Mouse (Mus musculus) G1E (cell line): ENCODE measurements around the gene Tmeff1. TPM values are rescaled to one million over a fixed set of nuclear protein-coding genes. Genes with fewer than 3 reads are reported as not detected.
"Not testable (repeated sequence)": the region's sequence is repeated elsewhere in the genome, so short reads cannot be mapped to it uniquely, and the experiment has no call there.

Experiments used
- ATAC-seq: 2 replicates; pipeline ENCODE4 v1.8.0; 2016; ENCODE audit warnings: mild to moderate bottlenecking; ENCODE audit not compliant: insufficient number of reproducible peaks, poor library complexity, low FRiP score, severe bottlenecking; ENCODE audit errors: extremely low read depth
- DNase-seq: peaks from one replicate; pipeline ENCODE4 v3.0.0; 2012; ENCODE audit warnings: low spot score
- H3K27me3 ChIP-seq: 2 replicates; pipeline ENCODE4 v1.6.1; 2012; ENCODE audit warnings: mild to moderate bottlenecking, low read length, inconsistent platforms; ENCODE audit not compliant: insufficient read depth
- H3K36me3 ChIP-seq: replicated peaks from 2 replicates; pipeline ENCODE3; 2012; ENCODE audit warnings: mild to moderate bottlenecking, inconsistent platforms
- H3K4me1 ChIP-seq: 2 replicates; pipeline ENCODE4 v1.6.1; 2012; ENCODE audit warnings: low read depth, low read length, inconsistent platforms, mixed read lengths; ENCODE audit not compliant: insufficient read depth
- H3K4me3 ChIP-seq: 2 replicates; pipeline ENCODE4 v1.5.1; 2012; ENCODE audit warnings: low read depth, mild to moderate bottlenecking, inconsistent platforms, low read length, moderate library complexity, mixed read lengths
- H3K9me3 ChIP-seq: replicated peaks from 2 replicates; pipeline ENCODE4 v1.6.1; 2012; ENCODE audit warnings: inconsistent platforms
- CTCF ChIP-seq: IDR thresholded peaks from 2 replicates; pipeline ENCODE4 v1.5.1; 2012; ENCODE audit warnings: low read depth, low read length, inconsistent platforms, mixed read lengths
- GATA1 ChIP-seq: IDR thresholded peaks from 2 replicates; pipeline ENCODE4 v1.6.1; 2012; ENCODE audit warnings: borderline replicate concordance, low read length, inconsistent platforms, mixed read lengths
- GATA2 ChIP-seq: IDR thresholded peaks from 2 replicates; pipeline ENCODE4 v1.6.1; 2012; ENCODE audit warnings: low read depth, low read length, inconsistent platforms, borderline replicate concordance
- POLR2AphosphoS5 ChIP-seq: IDR thresholded peaks from 2 replicates; pipeline ENCODE4 v1.6.1; 2012; ENCODE audit warnings: low read depth, low read length, inconsistent platforms; ENCODE audit not compliant: insufficient replicate concordance
- TAL1 ChIP-seq: conservative IDR thresholded peaks from 2 replicates; pipeline ENCODE4 v1.6.1; 2012; ENCODE audit warnings: low read depth, low read length, inconsistent platforms, mixed read lengths
- polyA plus RNA-seq: library from polyadenylated mRNA; stranded (reverse); fragments of >175 nt; gene quantifications from 2 replicates; pipeline ENCODE4 v1.2.3, GENCODE M21; 2012
- total RNA-seq, 2 experiments: library from RNA; stranded (forward) in 1 of 2; stranded (reverse) in 1 of 2; fragments of 200-1000 nt in 1 of 2; fragments of >200 nt in 1 of 2; fragmentation: Nextera tagmentation in 1 of 2; gene quantifications; 2 replicates each; pipeline ENCODE4 v1.2.3; 2014 to 2017

The Tmeff1 gene
- total and polyA plus RNA-seq, 3 experiments = not detected

GRCm38 (mm10) chr4:48680214-48680613 is 95.2 kb downstream of the Tmeff1 start:
- TF ChIP-seq POLR2AphosphoS5 (no peak), TAL1 (no peak), GATA2 (no peak), CTCF (no peak), GATA1 (no peak)
- Histone ChIP-seq H3K27me3 (no peaks in the 10 kb centered on the region), H3K36me3 (no peaks in the 10 kb centered on the region), H3K4me1 (no peaks in the 10 kb centered on the region), H3K9me3 (peaks cover 35% of the 10 kb centered on the region), H3K4me3 (no peak overlapping the region)
- ATAC-seq (no peak), DNase-seq (no peak)

- TF ChIP-seq GATA2 (no peak), CTCF (0 out of 2 replicates have a peak, but pooled peaks have one; percentile 8)
- ATAC-seq (no peak), DNase-seq (peak; percentile 4)
- Histone ChIP-seq H3K27me3 (no peaks in the 10 kb centered on the region), H3K9me3 (peaks cover 34% of the 10 kb centered on the region), H3K36me3 (no peaks in the 10 kb centered on the region), H3K4me3 (no peak overlapping the region), H3K4me1 (no peaks in the 10 kb centered on the region)
Measured at GRCm38 (mm10) chr4:48680648-48681343, 95.8 kb downstream of the Tmeff1 start.

- DNase-seq (no peak), ATAC-seq (no peak)
- TF ChIP-seq CTCF (no peak), GATA1 (no peak), POLR2AphosphoS5 (no peak), GATA2 (no peak), TAL1 (no peak)
- H3K4me3 ChIP-seq = no peak overlapping the region
- no peaks in the 10 kb centered on the region for H3K27me3 ChIP-seq
- H3K36me3 ChIP-seq = no peaks in the 10 kb centered on the region
- H3K4me1 ChIP-seq = no peaks in the 10 kb centered on the region
- peaks cover 27% of the 10 kb centered on the region for H3K9me3 ChIP-seq
Measured at GRCm38 (mm10) chr4:48683126-48683525, 98.2 kb downstream of the Tmeff1 start.

GRCm38 (mm10) chr4:48683633-48684209 is 98.7 kb downstream of the Tmeff1 start:
- H3K36me3 ChIP-seq, H3K4me3 ChIP-seq, H3K27me3 ChIP-seq, ATAC-seq, DNase-seq, H3K4me1 ChIP-seq: not testable (repeated sequence)
- H3K9me3 ChIP-seq = peaks cover 30% of the 10 kb centered on the region

GRCm38 (mm10) chr4:48684593-48685187 is 99.7 kb downstream of the Tmeff1 start:
- no peak for DNase-seq
- H3K4me1 ChIP-seq = no peaks in the 10 kb centered on the region
- TF ChIP-seq TAL1 (no peak), GATA1 (no peak), CTCF (no peak), POLR2AphosphoS5 (no peak), GATA2 (no peak)
- no peaks in the 10 kb centered on the region for H3K36me3 ChIP-seq
- no peak for ATAC-seq
- H3K9me3 ChIP-seq = peaks cover 30% of the 10 kb centered on the region
- H3K4me3 ChIP-seq = no peak overlapping the region
- no peaks in the 10 kb centered on the region for H3K27me3 ChIP-seq

- Histone ChIP-seq H3K4me3 (no peak overlapping the region), H3K9me3 (peaks cover 39% of the 10 kb centered on the region), H3K36me3 (no peaks in the 10 kb centered on the region), H3K4me1 (no peaks in the 10 kb centered on the region), H3K27me3 (no peaks in the 10 kb centered on the region)
- ATAC-seq = no peak
- no peak for DNase-seq
- no peak for TF ChIP-seq CTCF
- TF ChIP-seq TAL1 = no peak
- TF ChIP-seq POLR2AphosphoS5 = no peak
- no peak for TF ChIP-seq GATA1
- TF ChIP-seq GATA2 = no peak
Measured at GRCm38 (mm10) chr4:48688148-48688547, 103.2 kb downstream of the Tmeff1 start.

GRCm38 (mm10) chr4:48690640-48691039 is 105.7 kb downstream of the Tmeff1 start:
- ATAC-seq = no peak
- no peak for DNase-seq
- Histone ChIP-seq H3K27me3 (no peaks in the 10 kb centered on the region), H3K9me3 (peaks cover 38% of the 10 kb centered on the region), H3K4me3 (no peak overlapping the region), H3K36me3 (no peaks in the 10 kb centered on the region), H3K4me1 (no peaks in the 10 kb centered on the region)
- no peak for TF ChIP-seq GATA1
- no peak for TF ChIP-seq POLR2AphosphoS5
- no peak for TF ChIP-seq TAL1
- no peak for TF ChIP-seq CTCF
- no peak for TF ChIP-seq GATA2
